Mouse (Mus musculus): ENCODE results near the gene Gucy2e.

DNA sequence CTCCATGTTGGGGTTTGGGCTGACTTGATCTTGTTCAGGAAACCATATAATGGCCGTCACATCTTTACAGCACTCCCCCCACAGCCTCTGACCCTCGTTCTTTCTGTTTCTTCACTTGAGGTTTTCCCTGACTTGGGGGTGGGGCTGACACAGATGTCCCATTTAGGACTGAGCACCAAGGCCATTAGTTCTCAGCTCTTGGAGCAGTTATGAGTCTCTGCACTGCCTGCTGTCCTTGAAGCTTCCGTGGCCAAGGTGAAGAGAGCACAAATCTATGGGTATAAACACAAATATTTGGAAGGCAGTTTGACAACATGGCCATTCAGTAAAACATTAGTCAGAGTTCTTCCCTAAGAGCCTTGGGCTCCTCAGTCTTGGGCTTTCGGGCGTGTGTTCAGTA, 13.3 kb upstream of the Gucy2e start:
- no peak for TF ChIP-seq CTCF (IDR thresholded peaks at IDR 0.05; ENCODE audit: low read depth)
- no peak for TF ChIP-seq EP300 (optimal IDR thresholded peaks at IDR 0.05)

Measured in stomach, postnatal 0 days (tissue).